Mouse (Mus musculus): ENCODE measurements around the gene Pkp1.

DNA sequence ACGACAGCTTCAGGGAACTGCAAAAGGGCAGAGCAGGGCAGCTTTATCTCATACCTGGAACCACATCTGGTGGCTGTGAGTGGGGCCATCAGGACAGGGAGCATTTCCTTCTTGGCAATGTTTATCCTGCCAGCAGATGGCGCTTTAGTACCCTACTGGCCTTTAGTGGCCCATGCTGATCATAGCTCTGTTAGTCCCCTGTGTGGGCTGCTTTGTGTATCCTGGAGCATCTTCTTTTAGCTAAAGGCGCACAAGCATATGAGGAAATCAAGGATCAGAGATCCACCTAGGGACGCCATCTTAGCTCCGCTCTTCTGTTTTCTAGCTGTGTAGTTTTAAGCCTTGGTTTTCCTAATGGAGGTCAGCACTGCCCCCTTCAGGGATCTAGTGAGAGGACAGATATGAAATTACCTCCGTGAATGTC is 71.9 kb downstream of the Pkp1 start:
- TF ChIP-seq CTCF (conservative IDR thresholded peaks at IDR 0.05; ENCODE audit: low read length), result peak; percentile 83
- no peak for TF ChIP-seq NANOG (IDR thresholded peaks at IDR 0.05; ENCODE audit: borderline replicate concordance, low read length)
